In genomic region chr15:79708229-79708822, GRCm38 (mm10) we compare ENCODE assay signal across 23 mouse cellular contexts. TPM values are rescaled to one million over a fixed set of nuclear protein-coding genes. Genes with fewer than 3 reads are reported as not detected.
A peak's percentile ranks its signal among the peaks of the same experiment; 100 is the strongest.
DNase-seq lines count a peak whose midpoint lies in the region; ATAC-seq and TF ChIP-seq lines count a peak whose summit lies in the region.
"Had no signal": no experiment of that assay in that cellular context is flagged by ENCODE, and none has a peak within 500 bp of the region (broad histone marks: within the 10 kb centered on the region; RNA-seq: fewer than 3 reads in every experiment).

No protein-coding gene starts in this region.

- peak; percentile 91 for ATAC-seq in megakaryocyte, adult 5-6 weeks (ENCODE audit: poor library complexity, severe bottlenecking)
- ATAC-seq in heart, embryonic 12.5 days (ENCODE audit: insufficient number of reproducible peaks, low FRiP score) = no peak
- ATAC-seq: forebrain, embryonic 16.5 days; hindbrain, postnatal 0 days; midbrain, embryonic 16.5 days; Patski had no signal

- H3K9me3 ChIP-seq in E14TG2a.4 (ENCODE audit: low read length) = no peaks in the 10 kb centered on the region
- H3K9me3 ChIP-seq in heart, embryonic 12.5 days (replicated peaks) = no peaks in the 10 kb centered on the region
- H3K9me3 ChIP-seq: heart, embryonic 13.5 days; lung, embryonic 15.5 days had no signal

- no peak for TF ChIP-seq POLR2A in kidney, adult 2 months (IDR thresholded peaks at IDR 0.05; ENCODE audit: low read depth, low read length)

- WGBS in kidney, adult 2 months = 86% methylated on average over 5 of the region's 5 CpGs
- WGBS in heart, embryonic 12.5 days = 94% methylated on average over 5 of the region's 5 CpGs

- no peaks in the 10 kb centered on the region for H3K36me3 ChIP-seq in kidney, adult 2 months (ENCODE audit: control insufficient read depth, insufficient read depth, low read length)
- H3K36me3 ChIP-seq in E14TG2a.4 (ENCODE audit: insufficient read depth, low read length) = peaks cover 73% of the 10 kb centered on the region
- H3K36me3 ChIP-seq in heart, embryonic 12.5 days = peaks cover 66% of the 10 kb centered on the region

- H3K4me1 ChIP-seq in kidney, adult 2 months (ENCODE audit: control insufficient read depth, insufficient read depth, low read length) = no peaks in the 10 kb centered on the region
- H3K4me1 ChIP-seq in E14TG2a.4 (replicated peaks; ENCODE audit: low read depth, low read length) = peaks cover 33% of the 10 kb centered on the region
- H3K4me1 ChIP-seq in heart, embryonic 12.5 days (replicated peaks) = 0 out of 2 replicates have a peak, but pooled peaks cover 3% of the 10 kb centered on the region
- H3K4me1 ChIP-seq: lung, embryonic 15.5 days had no signal

- H3K9ac ChIP-seq in heart, embryonic 12.5 days = no peak overlapping the region
- H3K9ac ChIP-seq: heart, embryonic 13.5 days; lung, embryonic 15.5 days had no signal

- H3K27me3 ChIP-seq in kidney, adult 2 months (replicated peaks; ENCODE audit: control insufficient read depth, insufficient read depth, low read length) = no peaks in the 10 kb centered on the region
- H3K27me3 ChIP-seq in E14TG2a.4 (ENCODE audit: insufficient read depth, low read length) = no peaks in the 10 kb centered on the region
- H3K27me3 ChIP-seq in heart, embryonic 12.5 days (replicated peaks) = no peaks in the 10 kb centered on the region
- H3K27me3 ChIP-seq: heart, embryonic 13.5 days; lung, embryonic 15.5 days; Patski had no signal

- 0 out of 2 replicates have a peak, but pooled peaks have one; percentile 1 for TF ChIP-seq CTCF in kidney, adult 2 months (conservative IDR thresholded peaks at IDR 0.05; ENCODE audit: insufficient read depth, insufficient read length, low read depth, low read length)
- TF ChIP-seq CTCF in E14TG2a.4 (conservative IDR thresholded peaks at IDR 0.05; ENCODE audit: low read length) = peak; percentile 33

- no peak overlapping the region for H3K4me3 ChIP-seq in kidney, adult 2 months (ENCODE audit: insufficient read depth, low read depth, low read length)
- no peak overlapping the region for H3K4me3 ChIP-seq in E14TG2a.4 (replicated peaks; ENCODE audit: low read length)
- no peak overlapping the region for H3K4me3 ChIP-seq in heart, embryonic 12.5 days
- H3K4me3 ChIP-seq: heart, embryonic 13.5 days; lung, embryonic 15.5 days had no signal

- no peak for DNase-seq in kidney, adult 2 months
- no peak for DNase-seq in kidney, postnatal 36 days
- DNase-seq in R1 (ENCODE audit: low read depth, low spot score) = peak; percentile 43
- DNase-seq in embryo, embryonic 10.5 days (ENCODE audit: low spot score) = no peak
- no peak for DNase-seq in kidney, adult 9 months
- DNase-seq: cerebellum, postnatal 25 days; gastrocnemius, postnatal 14 days; heart, postnatal 4 days; kidney, adult 11 months; kidney, postnatal 25 days; liver; right cerebral cortex, postnatal 25 days; thymus, postnatal 25 days had no signal

- no peak overlapping the region for H3K4me2 ChIP-seq in heart, embryonic 12.5 days
- H3K4me2 ChIP-seq: heart, embryonic 13.5 days; lung, embryonic 15.5 days had no signal

- no peak overlapping the region for H3K27ac ChIP-seq in kidney, adult 2 months (ENCODE audit: insufficient read depth, low read depth, low read length)
- no peak overlapping the region for H3K27ac ChIP-seq in heart, embryonic 12.5 days (ENCODE audit: poor library complexity, severe bottlenecking)
- H3K27ac ChIP-seq: heart, embryonic 13.5 days; hindbrain, postnatal 0 days; lung, embryonic 15.5 days; macrophage had no signal

RNA-seq across cellular contexts. Expression of gene Gtpbp1, which starts 17.7 kb away (rescaled TPM):
- 29.9 and 35.3 TPM in 2 replicates for polyA plus RNA-seq in kidney, adult 2 months (2012; rRNA removed)
- 31.2 and 31.9 TPM in 2 replicates for total RNA-seq in megakaryocyte, adult 5-6 weeks (2015)
- 36.8 and 56.8 TPM in 2 replicates for total RNA-seq in megakaryocyte, adult 5-6 weeks (2017)
- 32.8 and 33.6 TPM in 2 replicates for polyA plus RNA-seq in heart, embryonic 12.5 days (2016; fragmentation: Nextera tagmentation; extraction: Ambion mirVana)

RNA-seq across cellular contexts. Expression of gene Josd1, which starts 20.6 kb away (rescaled TPM):
- 19.5 and 19.9 TPM in 2 replicates for polyA plus RNA-seq in kidney, adult 2 months (2012; rRNA removed)
- total RNA-seq in megakaryocyte, adult 5-6 weeks (2015) = 6.7 and 8.0 TPM in 2 replicates
- 10.7 and 13.0 TPM in 2 replicates for total RNA-seq in megakaryocyte, adult 5-6 weeks (2017)
- 29.0 and 29.1 TPM in 2 replicates for polyA plus RNA-seq in heart, embryonic 12.5 days (2016; fragmentation: Nextera tagmentation; extraction: Ambion mirVana)

RNA-seq across cellular contexts. Expression of gene Sun2, which starts 34.0 kb away (rescaled TPM):
- polyA plus RNA-seq in kidney, adult 2 months (2012; rRNA removed) = 31.5 and 31.9 TPM in 2 replicates
- total RNA-seq in megakaryocyte, adult 5-6 weeks (2015) = 53.6 and 54.4 TPM in 2 replicates
- 129 and 161 TPM in 2 replicates for total RNA-seq in megakaryocyte, adult 5-6 weeks (2017)
- 4.5 and 4.9 TPM in 2 replicates for polyA plus RNA-seq in heart, embryonic 12.5 days (2016; fragmentation: Nextera tagmentation; extraction: Ambion mirVana)

RNA-seq across cellular contexts. Expression of gene Tomm22, which starts 37.7 kb away (rescaled TPM):
- polyA plus RNA-seq in kidney, adult 2 months (2012; rRNA removed) = 38.2 and 52.5 TPM in 2 replicates
- 161 and 184 TPM in 2 replicates for total RNA-seq in megakaryocyte, adult 5-6 weeks (2015)
- total RNA-seq in megakaryocyte, adult 5-6 weeks (2017) = 81.2 and 82.1 TPM in 2 replicates
- 234 and 237 TPM in 2 replicates for polyA plus RNA-seq in heart, embryonic 12.5 days (2016; fragmentation: Nextera tagmentation; extraction: Ambion mirVana)

RNA-seq across cellular contexts. Expression of gene Cby1, which starts 49.3 kb away (rescaled TPM):
- polyA plus RNA-seq in kidney, adult 2 months (2012; rRNA removed) = 12.0 and 15.1 TPM in 2 replicates
- 9.9 and 12.9 TPM in 2 replicates for total RNA-seq in megakaryocyte, adult 5-6 weeks (2015)
- 45.0 and 52.0 TPM in 2 replicates for total RNA-seq in megakaryocyte, adult 5-6 weeks (2017)
- 40.9 and 42.0 TPM in 2 replicates for polyA plus RNA-seq in heart, embryonic 12.5 days (2016; fragmentation: Nextera tagmentation; extraction: Ambion mirVana)
